Comparison of ENCODE assay signal across 7 mouse cellular contexts in the genomic region with DNA sequence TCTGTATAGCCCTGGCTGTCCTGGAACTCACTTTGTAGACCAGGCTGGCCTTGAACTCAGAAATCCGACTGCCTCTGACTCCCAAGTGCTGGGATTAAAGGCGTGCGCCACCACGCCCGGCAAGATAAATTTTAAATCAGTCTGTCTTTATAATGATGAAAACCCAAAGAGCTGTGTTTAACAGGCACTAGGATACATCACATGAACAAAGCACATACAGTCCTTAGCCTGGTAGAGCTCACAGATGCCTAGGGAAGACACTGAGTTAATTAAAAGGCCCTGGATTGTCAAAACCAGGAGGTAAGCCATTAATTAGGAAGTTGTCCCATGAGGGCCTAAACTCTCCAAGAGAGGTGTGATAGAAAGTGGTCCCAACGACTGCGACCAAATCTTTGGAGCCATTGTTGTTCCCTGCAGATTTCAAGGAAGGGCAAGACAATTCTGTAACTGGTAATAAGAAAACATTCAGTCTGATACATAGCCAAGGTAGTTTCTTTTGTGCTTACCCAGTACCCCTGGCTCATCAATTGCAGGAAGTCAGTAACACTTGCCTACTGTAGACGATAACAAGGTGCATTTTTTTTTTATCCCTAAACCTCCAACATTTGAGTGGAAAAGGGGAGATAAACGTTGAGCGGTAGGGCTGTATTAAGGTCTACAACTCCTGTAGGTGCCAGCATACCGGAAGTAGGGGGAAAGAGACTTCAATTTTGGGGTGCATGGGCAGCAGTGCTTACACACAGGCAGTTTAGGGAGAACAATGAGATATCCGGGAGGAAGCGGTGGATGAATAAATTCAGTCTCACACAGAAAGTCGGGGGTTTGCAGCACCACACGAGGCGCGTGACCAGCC. TPM values are rescaled to one million over a fixed set of nuclear protein-coding genes. Genes with fewer than 3 reads are reported as not detected.
DNase-seq lines count a peak whose midpoint lies in the region; ATAC-seq lines count a peak whose summit lies in the region.

No protein-coding gene starts in this region.

- peak overlapping the region; percentile 83 for H3K4me3 ChIP-seq in embryonic facial prominence, embryonic 13.5 days

- 40% methylated on average over 17 of the region's 17 CpGs for WGBS in embryonic facial prominence, embryonic 13.5 days

- no peaks in the 10 kb centered on the region for H3K36me3 ChIP-seq in embryonic facial prominence, embryonic 13.5 days

- H3K27me3 ChIP-seq in embryonic facial prominence, embryonic 13.5 days, result no peaks in the 10 kb centered on the region

- no peak; the same call in 1 of the 2 replicates for ATAC-seq in embryonic facial prominence, embryonic 13.5 days (ENCODE audit: insufficient number of reproducible peaks, insufficient read depth, low FRiP score, low TSS enrichment, low read depth)
- peak; percentile 67 for ATAC-seq in inflammation-experienced regulatory T-cells, adult 6 months
- ATAC-seq in monocyte, adult 5-6 weeks (replicated peaks; ENCODE audit: insufficient number of reproducible peaks, low FRiP score, low TSS enrichment, poor library complexity, severe bottlenecking), result peak; percentile 50

- peak; percentile 6 for DNase-seq in ovary, postnatal 14 days (ENCODE audit: low spot score)
- DNase-seq in ovary, adult 18-20 months (ENCODE audit: low spot score), result no peak
- DNase-seq in urinary bladder, adult 2 months (ENCODE audit: low spot score), result no peak
- DNase-seq in adrenal gland, adult (ENCODE audit: inconsistent age in 2 of 2, low spot score in 1 of 2), result no peak

- peaks cover 5% of the 10 kb centered on the region; the same call in 1 of the 2 replicates for H3K9me3 ChIP-seq in embryonic facial prominence, embryonic 13.5 days

- peak overlapping the region; percentile 89 for H3K27ac ChIP-seq in embryonic facial prominence, embryonic 13.5 days

- H3K4me1 ChIP-seq in embryonic facial prominence, embryonic 13.5 days, result peaks cover 14% of the 10 kb centered on the region

- peak overlapping the region; percentile 99 for H3K9ac ChIP-seq in embryonic facial prominence, embryonic 13.5 days

- H3K4me2 ChIP-seq in embryonic facial prominence, embryonic 13.5 days, result peak overlapping the region; percentile 66

RNA-seq across cellular contexts. Expression of a gene that starts 0.6 kb away (rescaled TPM):
- polyA plus RNA-seq in embryonic facial prominence, embryonic 13.5 days (2015; fragmentation: Nextera tagmentation; extraction: Ambion mirVana), result 50.2 and 53.6 TPM in 2 replicates
- 10 to 100 TPM; 60.6 to 67.0 (median 65.5) TPM for polyA plus RNA-seq in inflammation-experienced regulatory T-cells, adult 6 months (2017; shearing (Covaris generic))
- total RNA-seq in monocyte, adult 5-6 weeks (2017), result 129 to 201 TPM (median 138 TPM) in 3 replicates
- 56.5 and 59.3 TPM in 2 replicates for polyA plus RNA-seq in urinary bladder, adult 2 months (2012; rRNA removed)
